Mouse (Mus musculus): ENCODE data around the gene Chd4.
"Not testable (repeated sequence)": the region's sequence is repeated elsewhere in the genome, so short reads cannot be mapped to it uniquely, and the experiment has no call there.

Gene Chd4

GRCm38 (mm10) chr6:125162615-125163305 is 67.0 kb downstream of the Chd4 start:
- not testable (repeated sequence) for DNase-seq

GRCm38 (mm10) chr6:125163801-125164657 is 68.2 kb downstream of the Chd4 start:
- peak; percentile 30 for DNase-seq

GRCm38 (mm10) chr6:125164672-125165327 is 69.0 kb downstream of the Chd4 start:
- peak; percentile 91 for DNase-seq

- DNase-seq = peak; percentile 98
Observed at GRCm38 (mm10) chr6:125165328-125165891, 69.6 kb downstream of the Chd4 start.

GRCm38 (mm10) chr6:125166051-125166751 is 70.4 kb downstream of the Chd4 start, which contains the start of gene Gapdh:
TSS of gene Gapdh (minus strand) at chr6:125166467.
- DNase-seq = peak; percentile 85

GRCm38 (mm10) chr6:125166861-125167650 is 71.3 kb downstream of the Chd4 start:
- DNase-seq = peak; percentile 55

- no peak for DNase-seq
Observed at GRCm38 (mm10) chr6:125168086-125168485, 72.3 kb downstream of the Chd4 start.

- DNase-seq = no peak
Observed at GRCm38 (mm10) chr6:125170194-125170593, 74.4 kb downstream of the Chd4 start.

- no peak for DNase-seq
Observed at GRCm38 (mm10) chr6:125172474-125172873, 76.7 kb downstream of the Chd4 start.

GRCm38 (mm10) chr6:125173256-125173655 is 77.5 kb downstream of the Chd4 start:
- DNase-seq = no peak

GRCm38 (mm10) chr6:125175469-125175868 is 79.7 kb downstream of the Chd4 start:
- no peak for DNase-seq

- no peak for DNase-seq
Observed at GRCm38 (mm10) chr6:125179601-125180000, 83.8 kb downstream of the Chd4 start.

Measured in embryo, embryonic 11 days (tissue).